Mouse (Mus musculus) layer of hippocampus, postnatal 25 days (tissue): ENCODE measurements around the gene Ufsp1. TPM values are rescaled to one million over a fixed set of nuclear protein-coding genes. Genes with fewer than 3 reads are reported as not detected.

Experiments
- DNase-seq, 2 experiments: peaks; one replicate each; pipeline ENCODE4 v3.0.0; 2022; ENCODE audit warnings: mixed read lengths in 2 of 2, low spot score in 1 of 2; ENCODE audit errors: extremely low spot score in 1 of 2
- microRNA-seq, 2 experiments: library from miRNA; unstranded; fragments of <30 nt; microRNA quantifications; one replicate each; pipeline ENCODE4 v1.2.0; 2021
- total RNA-seq, 2 experiments: library from RNA; stranded (reverse); gene quantifications; 2 replicates each; pipeline ENCODE4 v1.2.3; 2021

The Ufsp1 gene
- total RNA-seq, 2 experiments from 2014 or later = 14.3 to 16.0 TPM

- DNase-seq = no peak
Measured at GRCm38 (mm10) chr5:137332857-137333511, 38.6 kb downstream of the Ufsp1 start.

- peak; percentile 81 to 84 for DNase-seq
Measured at GRCm38 (mm10) chr5:137333512-137334174, 39.2 kb downstream of the Ufsp1 start, which contains the start of gene Slc12a9. Gene Slc12a9, minus strand, starts transcription at chr5:137333597.

DNA sequence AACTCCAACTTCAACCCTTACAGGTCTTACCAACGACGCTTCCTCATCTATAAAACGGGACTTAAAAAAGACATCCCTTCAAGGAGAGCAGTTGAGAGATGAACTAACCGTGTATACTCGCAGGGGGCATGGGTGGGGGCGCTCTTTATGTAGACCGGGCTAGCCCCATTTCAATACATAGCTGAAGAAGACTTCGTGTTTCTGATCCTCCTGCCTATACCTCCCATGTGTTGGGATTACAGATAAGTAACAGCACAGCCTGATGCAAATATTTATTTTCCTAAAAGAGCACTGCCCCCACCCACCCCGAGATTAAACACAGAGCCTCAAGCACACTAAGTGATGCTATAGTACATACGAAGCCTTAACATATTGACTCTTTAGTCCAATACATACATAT, 39.9 kb downstream of the Ufsp1 start:
- no peak for DNase-seq

DNA sequence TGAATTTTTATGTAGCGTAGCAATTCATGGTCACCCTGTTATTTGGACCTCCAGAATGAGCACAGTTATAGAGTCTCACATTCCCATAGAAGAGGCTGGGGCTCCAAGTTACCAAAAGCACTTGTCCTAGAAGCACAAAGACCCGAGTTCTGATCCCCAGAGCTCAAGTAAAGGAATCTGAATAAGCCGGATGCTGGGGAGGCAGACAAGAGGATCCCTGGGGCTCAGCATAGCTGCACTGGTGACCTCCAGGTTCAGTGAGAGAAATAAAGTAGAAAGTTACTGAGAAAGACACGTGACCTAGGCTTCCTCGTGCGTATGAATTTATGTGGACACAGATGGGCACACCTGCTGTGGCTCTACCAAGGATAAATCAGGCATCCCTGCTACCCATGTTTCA, 40.6 kb downstream of the Ufsp1 start:
- no peak for DNase-seq

DNA sequence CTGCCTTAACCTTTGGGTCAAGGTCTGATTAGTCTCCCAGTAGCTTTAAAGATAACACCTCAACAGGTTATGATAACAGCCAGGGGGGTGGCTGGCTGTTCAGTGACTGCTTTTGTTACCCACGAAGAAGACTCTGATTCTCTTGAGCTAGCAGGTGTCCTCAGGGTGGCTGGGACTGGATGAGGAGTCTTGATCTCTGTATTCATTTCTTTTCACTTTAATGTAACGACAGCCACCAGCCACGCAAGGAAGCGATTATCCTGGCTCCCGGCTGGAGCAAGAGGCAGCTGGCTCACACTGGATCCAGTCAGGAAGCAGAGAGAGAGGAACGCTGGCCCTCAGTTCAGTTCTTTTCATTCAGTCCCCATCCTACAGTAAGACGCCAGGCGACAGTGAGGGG, 42.8 kb downstream of the Ufsp1 start:
- no peak for DNase-seq

- DNase-seq = peak; percentile 65 to 76
Measured at GRCm38 (mm10) chr5:137338256-137338655, 43.8 kb downstream of the Ufsp1 start.

DNA sequence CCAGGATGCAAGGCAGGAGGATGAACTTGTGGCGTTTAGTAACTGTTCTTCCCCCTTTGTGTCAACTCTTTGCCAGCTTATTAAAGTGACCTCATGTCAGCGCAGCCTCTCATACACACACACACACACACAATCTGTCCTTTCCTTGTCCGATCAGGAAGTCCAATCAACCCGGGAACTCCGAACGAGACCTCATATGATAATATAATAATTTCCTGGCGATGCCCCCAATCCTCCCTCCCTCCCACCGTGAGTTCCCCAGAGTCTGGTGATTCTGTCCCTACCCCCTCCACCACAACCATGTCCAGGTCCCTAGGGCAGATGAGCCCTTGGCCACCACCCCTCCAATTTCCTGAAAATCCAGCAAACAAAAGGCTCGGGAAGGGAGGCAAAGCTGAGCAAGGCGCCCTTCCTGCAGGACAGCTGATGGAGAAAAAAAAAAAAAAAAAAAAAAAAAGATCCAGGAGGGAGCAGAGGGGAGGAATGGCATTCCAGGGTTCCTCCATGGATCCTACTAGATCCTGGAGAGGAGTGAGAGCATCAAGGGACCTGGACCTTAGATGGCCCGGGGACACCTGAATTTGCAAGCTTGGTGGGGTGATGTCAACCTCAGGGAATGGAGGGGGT, 44.3 kb downstream of the Ufsp1 start:
- DNase-seq = no peak

- peak in 1 of 2 experiments; percentile 24 for DNase-seq
Measured at GRCm38 (mm10) chr5:137339290-137339979, 45.0 kb downstream of the Ufsp1 start.

- no peak for DNase-seq
Measured at GRCm38 (mm10) chr5:137340222-137340621, 45.8 kb downstream of the Ufsp1 start.

- no peak for DNase-seq
Measured at GRCm38 (mm10) chr5:137342407-137343012, 48.1 kb downstream of the Ufsp1 start.

- DNase-seq = no peak
Measured at GRCm38 (mm10) chr5:137343412-137343811, 49.0 kb downstream of the Ufsp1 start.

DNA sequence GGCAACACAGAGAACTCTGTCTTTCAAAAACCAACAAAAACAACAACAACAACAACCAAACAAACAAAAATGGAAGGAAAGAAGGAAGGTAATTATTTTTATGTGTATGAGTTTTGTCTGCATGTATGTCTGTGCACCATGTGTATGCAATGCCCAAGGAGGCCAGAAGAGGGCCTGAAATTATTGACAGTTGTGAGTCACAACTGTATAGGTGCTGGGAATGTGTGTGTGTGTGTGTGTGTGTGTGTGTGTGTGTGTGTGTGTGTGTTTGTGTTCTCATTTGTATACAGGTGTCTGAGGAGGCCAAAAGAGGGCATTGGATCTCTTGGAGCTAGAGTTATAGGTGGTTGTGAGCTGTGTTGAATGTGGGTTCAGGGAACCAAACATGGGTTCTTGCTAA, 49.4 kb downstream of the Ufsp1 start:
- no peak for DNase-seq

Small RNA genes within 50 kb of the gene (microRNA-seq; reads per million reads assigned to microRNA genes)
- gene Mir7036 (4.6 to 5.4 reads per million in 2 experiments), gene Mir8116 (0 to 0.37 reads per million in 2 experiments)

Other genes starting within 250 kb of the Ufsp1 start
- gene Ap1s1, start 248.5 kb upstream of the Ufsp1 start, total RNA-seq = 100 to 1,000 TPM; 262 to 327 TPM
- under 1 TPM; 0.27 to 0.52 TPM for gene Serpine1, start 222.4 kb upstream of the Ufsp1 start, total RNA-seq
- gene Trim56, start 178.4 kb upstream of the Ufsp1 start, total RNA-seq = 1 to 10 TPM; 4.8 to 5.4 TPM
- gene Muc3, start 145.3 kb upstream of the Ufsp1 start, total RNA-seq = not detected
- gene Muc3a, start 82.2 kb upstream of the Ufsp1 start, total RNA-seq = 1 to 10 TPM; 1.6 to 5.4 TPM
- gene Ache, start 7.1 kb upstream of the Ufsp1 start, total RNA-seq = 10 to 100 TPM; 63.8 to 67.6 TPM
- 100 to 1,000 TPM; 164 to 213 TPM for gene Srrt, start 13.0 kb downstream of the Ufsp1 start, total RNA-seq
- gene Trip6, start 19.8 kb downstream of the Ufsp1 start, total RNA-seq = 1 to 10 TPM; 4.6 to 6.4 TPM
- 10 to 100 TPM; 24.9 to 32.8 TPM for gene Slc12a9, start 39.0 kb downstream of the Ufsp1 start, total RNA-seq
- 1 to 10 TPM; 5.1 to 6.3 TPM for gene Ephb4, start 55.5 kb downstream of the Ufsp1 start, total RNA-seq
- under 1 TPM; 0.14 to 0.22 TPM for gene Zan, start 182.4 kb downstream of the Ufsp1 start, total RNA-seq
- 10 to 100 TPM; 33.6 to 34.6 TPM for gene Pop7, start 207.9 kb downstream of the Ufsp1 start, total RNA-seq
- gene Gigyf1, start 223.9 kb downstream of the Ufsp1 start, total RNA-seq = 10 to 100 TPM; 44.8 to 54.9 TPM
- not detected for gene Epo, start 238.6 kb downstream of the Ufsp1 start, total RNA-seq
- 100 to 1,000 TPM; 648 to 692 TPM for gene Gnb2, start 238.9 kb downstream of the Ufsp1 start, total RNA-seq